In the genomic region with DNA sequence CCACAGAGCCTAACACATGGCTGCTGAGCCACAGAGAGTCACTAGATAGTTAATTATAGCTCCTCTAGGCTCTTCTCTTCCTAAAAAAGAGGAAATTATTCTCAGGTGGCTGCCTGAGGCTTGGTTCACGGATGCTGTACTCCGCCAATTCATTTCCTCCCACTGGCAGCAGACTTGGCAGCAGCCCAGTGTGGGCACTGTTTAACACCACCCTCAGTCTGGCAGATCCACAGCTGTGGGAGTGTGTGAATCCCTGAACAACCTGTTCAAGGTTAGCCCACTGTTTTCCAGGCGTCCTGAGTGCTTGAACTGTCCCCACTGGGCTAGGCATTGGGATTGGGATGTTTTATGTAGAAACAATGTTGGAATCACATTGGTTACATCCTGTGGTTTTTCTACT, we compare ENCODE assay signal across 11 mouse cellular contexts. TPM values are rescaled to one million over a fixed set of nuclear protein-coding genes. Genes with fewer than 3 reads are reported as not detected.
DNase-seq lines count a peak whose midpoint lies in the region; ATAC-seq and TF ChIP-seq lines count a peak whose summit lies in the region.
"Had no signal": no experiment of that assay in that cellular context is flagged by ENCODE, and none has a peak within 500 bp of the region (broad histone marks: within the 10 kb centered on the region; RNA-seq: fewer than 3 reads in every experiment).

No protein-coding gene starts in this region.

- H3K4me1 ChIP-seq in hindbrain, embryonic 15.5 days (replicated peaks) = peaks cover 20% of the 10 kb centered on the region
- H3K4me1 ChIP-seq in hindbrain, embryonic 12.5 days = peaks cover 2% of the 10 kb centered on the region; the same call in 1 of the 2 replicates
- H3K4me1 ChIP-seq: heart, embryonic 15.5 days had no signal

- peak; percentile 78 to 81 for DNase-seq in left cerebral cortex, adult 2 months (ENCODE audit: extremely low spot score in 1 of 2, low spot score in 2 of 2)
- DNase-seq in right cerebral cortex, postnatal 4 days = peak; percentile 54
- no peak for DNase-seq in heart, postnatal 36 days
- DNase-seq in lung, postnatal 10 days = no peak
- DNase-seq: adrenal gland, adult 8-10 months; liver had no signal

- no peak overlapping the region for H3K27ac ChIP-seq in hindbrain, embryonic 15.5 days (replicated peaks)
- no peak overlapping the region for H3K27ac ChIP-seq in hindbrain, embryonic 12.5 days
- peak overlapping the region; percentile 59 for H3K27ac ChIP-seq in left cerebral cortex, adult 2 months
- H3K27ac ChIP-seq: heart, embryonic 15.5 days had no signal

- H3K27me3 ChIP-seq in hindbrain, embryonic 15.5 days = no peaks in the 10 kb centered on the region
- H3K27me3 ChIP-seq in hindbrain, embryonic 12.5 days = no peaks in the 10 kb centered on the region
- H3K27me3 ChIP-seq: heart, embryonic 15.5 days had no signal

- no peaks in the 10 kb centered on the region for H3K36me3 ChIP-seq in hindbrain, embryonic 15.5 days
- no peaks in the 10 kb centered on the region for H3K36me3 ChIP-seq in hindbrain, embryonic 12.5 days
- H3K36me3 ChIP-seq: heart, embryonic 15.5 days had no signal

- H3K4me2 ChIP-seq in hindbrain, embryonic 15.5 days = no peak overlapping the region
- H3K4me2 ChIP-seq in hindbrain, embryonic 12.5 days (replicated peaks) = no peak overlapping the region
- H3K4me2 ChIP-seq: heart, embryonic 15.5 days had no signal

- TF ChIP-seq CTCF in left cerebral cortex, adult 2 months (IDR thresholded peaks at IDR 0.05) = no peak

- 0 out of 2 replicates have a peak, but pooled peaks have one; percentile 52 for ATAC-seq in hindbrain, embryonic 15.5 days (ENCODE audit: low FRiP score, low read depth)
- ATAC-seq in hindbrain, embryonic 12.5 days (ENCODE audit: low FRiP score) = no peak
- ATAC-seq in frontal cortex, adult (ENCODE audit: low TSS enrichment) = peak; percentile 73
- ATAC-seq in CD4-positive, CD25-positive, alpha-beta regulatory T cell, adult 4 months = no peak

- no peak overlapping the region for H3K4me3 ChIP-seq in hindbrain, embryonic 15.5 days
- H3K4me3 ChIP-seq in hindbrain, embryonic 12.5 days = no peak overlapping the region
- H3K4me3 ChIP-seq in left cerebral cortex, adult 2 months = no peak overlapping the region
- H3K4me3 ChIP-seq: heart, embryonic 15.5 days had no signal

- 28% methylated on average over 3 of the region's 3 CpGs for WGBS in hindbrain, embryonic 15.5 days
- WGBS in hindbrain, embryonic 12.5 days = 61% methylated on average over 3 of the region's 3 CpGs

- no peaks in the 10 kb centered on the region for H3K9me3 ChIP-seq in hindbrain, embryonic 15.5 days
- H3K9me3 ChIP-seq in hindbrain, embryonic 12.5 days (replicated peaks) = no peaks in the 10 kb centered on the region
- H3K9me3 ChIP-seq: heart, embryonic 15.5 days had no signal

- H3K9ac ChIP-seq in hindbrain, embryonic 15.5 days = no peak overlapping the region
- no peak overlapping the region for H3K9ac ChIP-seq in hindbrain, embryonic 12.5 days
- H3K9ac ChIP-seq: heart, embryonic 15.5 days had no signal

- intact Hi-C loops in left cerebral cortex, adult 2 months (cut with DNase I) = loop anchor here (2.0 to 10.0 kb wide), 3 partner anchors 47 to 137 kb away; no protein-coding TSS in a partner anchor
- intact Hi-C loops in heart, postnatal 36 days (cut with DNase I) = no loop called here

RNA-seq across cellular contexts. Expression of a gene that starts 50.0 kb away (rescaled TPM):
- polyA plus RNA-seq in hindbrain, embryonic 15.5 days (2015; fragmentation: Nextera tagmentation; extraction: Ambion mirVana) = 0.06 and 0.17 TPM in 2 replicates
- 0.09 and 0.16 TPM in 2 replicates for polyA plus RNA-seq in hindbrain, embryonic 12.5 days (2016; fragmentation: Nextera tagmentation; extraction: Ambion mirVana)
- under 1 TPM; 0.25 to 0.87 TPM for total RNA-seq in left cerebral cortex, adult 2 months (2021)
- polyA plus RNA-seq in CD4-positive, CD25-positive, alpha-beta regulatory T cell, adult 4 months (2017; shearing (Covaris generic)) = not detected
- total RNA-seq in heart, postnatal 36 days (2021) = not detected

Comparison
In these comparisons a context has a peak if more than half of its experiments do, and no peak if none do; other contexts are left out.
1. ATAC-seq: peak in hindbrain, embryonic 15.5 days (single experiment) and frontal cortex, adult (single experiment); none in hindbrain, embryonic 12.5 days (single experiment) and CD4-positive, CD25-positive, alpha-beta regulatory T cell, adult 4 months (single experiment).
2. DNase-seq: peak in left cerebral cortex, adult 2 months (2 of 2) and right cerebral cortex, postnatal 4 days (single experiment); none in heart, postnatal 36 days (0 of 2) and lung, postnatal 10 days (single experiment).